Mouse (Mus musculus): ENCODE data around the gene Gm47985. TPM values are rescaled to one million over a fixed set of nuclear protein-coding genes. Genes with fewer than 3 reads are reported as not detected.
"Not testable (repeated sequence)": the region's sequence is repeated elsewhere in the genome, so short reads cannot be mapped to it uniquely, and the experiment has no call there.

The Gm47985 gene
- polyA plus RNA-seq, 1 experiment from 2014 or later, result 0.23 TPM

GRCm38 (mm10) chr1:151157963-151158856, 24.1 kb upstream of the Gm47985 start:
- Histone ChIP-seq H3K27ac (replicated peaks) (no peak overlapping the region), H3K27me3 (ENCODE audit: low read depth, poor library complexity, severe bottlenecking) (no peaks in the 10 kb centered on the region), H3K9me3 (replicated peaks) (no peaks in the 10 kb centered on the region), H3K4me1 (0 out of 2 replicates have a peak, but pooled peaks cover 3% of the 10 kb centered on the region), H3K36me3 (no peaks in the 10 kb centered on the region), H3K4me3 (no peak overlapping the region)
- no peak for DNase-seq (ENCODE audit: low spot score)
- 76% methylated on average over 9 of the region's 9 CpGs for whole genome bisulfite sequencing

DNA sequence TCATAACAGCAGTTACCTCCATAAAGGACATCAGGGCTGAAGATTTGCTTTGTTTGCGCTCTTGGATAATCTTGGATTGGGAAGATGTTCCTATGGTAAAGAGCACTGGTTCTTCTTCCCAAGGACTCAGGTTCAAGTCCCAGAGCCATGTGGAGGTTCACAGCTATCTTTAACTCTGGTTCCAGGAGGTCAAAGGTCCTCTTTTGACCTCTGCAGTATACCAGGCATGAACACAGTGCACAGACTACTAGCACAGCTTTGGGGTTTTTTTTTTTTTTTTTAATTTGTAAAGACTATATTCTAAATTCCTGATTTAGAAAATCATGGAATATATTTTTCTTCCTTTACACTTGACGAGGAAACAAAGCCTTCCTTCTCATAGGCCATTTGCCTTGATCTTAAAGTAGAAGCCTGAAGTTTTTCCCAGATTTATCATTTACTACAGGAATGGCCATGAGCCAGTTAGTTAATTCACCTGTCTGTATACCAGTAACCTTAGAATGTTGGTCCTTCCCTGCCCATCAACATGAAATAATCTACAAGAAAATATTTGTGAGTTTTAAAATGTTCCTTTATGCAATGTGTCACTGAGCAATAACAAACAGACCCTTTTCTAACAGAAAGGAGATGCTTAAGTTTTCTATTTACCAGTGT, 23.4 kb upstream of the Gm47985 start:
- Histone ChIP-seq H3K4me1 (0 out of 2 replicates have a peak, but pooled peaks cover 3% of the 10 kb centered on the region), H3K27ac (replicated peaks) (no peak overlapping the region), H3K9me3 (replicated peaks) (no peaks in the 10 kb centered on the region), H3K36me3 (no peaks in the 10 kb centered on the region), H3K4me3 (no peak overlapping the region), H3K27me3 (ENCODE audit: low read depth, poor library complexity, severe bottlenecking) (no peaks in the 10 kb centered on the region)
- 87% methylated on average over 2 of the region's 2 CpGs for WGBS
- no peak for DNase-seq (ENCODE audit: low spot score)

DNA sequence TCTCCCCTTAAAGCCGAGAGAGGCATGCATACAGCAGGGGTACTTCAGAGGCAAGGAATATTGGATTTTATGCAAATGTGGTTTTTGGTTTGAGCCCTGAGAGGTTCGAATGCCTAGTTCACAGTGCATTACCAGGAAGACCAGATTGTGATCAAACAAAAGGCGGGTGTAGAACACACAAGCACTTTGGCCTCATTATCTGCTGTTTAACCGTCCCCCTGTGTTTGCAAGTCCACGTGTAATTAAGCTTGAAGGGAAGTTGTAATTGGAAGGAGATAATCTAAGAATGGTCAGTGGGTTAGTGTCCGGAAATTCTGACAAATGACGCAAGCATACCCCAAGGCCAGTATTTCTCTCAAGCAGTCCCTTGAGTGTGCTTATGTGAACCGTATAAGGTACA, 16.3 kb upstream of the Gm47985 start:
- H3K36me3 ChIP-seq, result no peaks in the 10 kb centered on the region
- H3K4me3 ChIP-seq, result no peak overlapping the region
- 59% methylated on average over 8 of the region's 8 CpGs for WGBS
- H3K4me1 ChIP-seq, result peaks cover 23% of the 10 kb centered on the region
- no peaks in the 10 kb centered on the region for H3K9me3 ChIP-seq (replicated peaks)
- peaks cover 4% of the 10 kb centered on the region; the same call in 1 of the 2 replicates for H3K27me3 ChIP-seq (ENCODE audit: low read depth, poor library complexity, severe bottlenecking)
- no peak for DNase-seq (ENCODE audit: low spot score)
- H3K27ac ChIP-seq (replicated peaks), result no peak overlapping the region

DNA sequence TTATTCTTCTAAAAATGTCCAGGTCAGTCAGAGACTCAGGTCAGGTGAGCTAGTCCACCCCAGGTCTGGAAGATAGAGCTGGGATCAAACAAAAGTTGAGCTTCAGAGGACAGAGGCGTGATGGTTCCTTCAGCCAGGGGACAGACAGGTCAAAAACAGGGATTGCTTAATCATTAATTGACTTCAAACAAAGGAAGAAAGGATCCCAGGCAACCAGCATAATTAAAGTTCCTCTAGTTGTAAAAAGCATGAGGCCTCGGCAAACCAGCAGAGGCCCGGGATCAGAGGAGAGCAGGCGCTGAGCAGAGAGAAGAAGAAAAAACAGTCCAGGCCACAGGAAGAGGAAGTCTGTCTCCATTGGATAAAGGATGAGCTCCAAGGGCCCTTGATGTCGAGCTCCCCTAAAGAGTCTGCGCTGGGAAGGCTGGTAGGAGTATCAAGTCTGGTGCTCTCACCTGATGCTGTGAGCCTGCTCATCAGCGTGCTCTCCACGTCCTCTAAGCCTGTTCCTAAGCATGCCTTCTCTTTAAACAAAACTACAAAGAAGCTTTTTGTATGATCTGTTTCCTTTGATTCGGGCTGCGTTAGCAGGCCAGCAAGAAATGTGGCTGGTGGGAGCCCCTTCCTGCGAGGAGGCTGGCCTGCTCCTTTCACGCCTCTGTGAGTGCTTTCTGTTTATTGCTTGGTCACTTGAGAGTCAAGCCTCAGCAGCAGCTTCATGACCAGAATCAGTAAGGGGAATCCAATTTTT, 14.9 kb upstream of the Gm47985 start:
- Histone ChIP-seq H3K4me1 (peaks cover 25% of the 10 kb centered on the region), H3K27ac (replicated peaks) (peak overlapping the region; percentile 76), H3K9me3 (replicated peaks) (no peaks in the 10 kb centered on the region), H3K36me3 (no peaks in the 10 kb centered on the region), H3K27me3 (ENCODE audit: low read depth, poor library complexity, severe bottlenecking) (peaks cover 4% of the 10 kb centered on the region; the same call in 1 of the 2 replicates), H3K4me3 (no peak overlapping the region)
- DNase-seq (ENCODE audit: low spot score), result peak; percentile 26
- WGBS, result 29% methylated on average over 12 of the region's 12 CpGs

DNA sequence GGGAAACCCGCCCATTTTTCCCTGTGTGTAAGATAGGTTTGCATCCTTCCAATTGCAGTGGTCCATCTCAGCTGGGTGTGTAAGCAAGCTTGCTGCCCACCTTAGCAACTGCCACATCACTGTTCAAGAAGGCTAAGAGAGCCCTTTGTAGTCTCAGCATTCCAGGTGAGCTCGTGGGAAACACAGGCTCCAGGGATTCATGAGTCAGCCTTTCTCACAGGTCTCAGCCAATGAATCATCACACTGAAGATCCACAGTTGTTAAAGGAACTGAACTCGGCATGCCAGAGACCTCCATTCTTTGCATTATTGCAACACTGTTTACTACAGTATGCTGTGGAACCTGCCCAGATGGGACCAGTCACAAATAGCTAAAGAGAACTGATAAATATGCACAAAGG, 13.7 kb upstream of the Gm47985 start:
- Histone ChIP-seq H3K27me3 (ENCODE audit: low read depth, poor library complexity, severe bottlenecking) (peaks cover 4% of the 10 kb centered on the region; the same call in 1 of the 2 replicates), H3K4me1 (peaks cover 25% of the 10 kb centered on the region), H3K9me3 (replicated peaks) (no peaks in the 10 kb centered on the region), H3K27ac (replicated peaks) (no peak overlapping the region), H3K36me3 (no peaks in the 10 kb centered on the region), H3K4me3 (no peak overlapping the region)
- 87% methylated on average over 3 of the region's 3 CpGs for WGBS
- DNase-seq (ENCODE audit: low spot score), result no peak

DNA sequence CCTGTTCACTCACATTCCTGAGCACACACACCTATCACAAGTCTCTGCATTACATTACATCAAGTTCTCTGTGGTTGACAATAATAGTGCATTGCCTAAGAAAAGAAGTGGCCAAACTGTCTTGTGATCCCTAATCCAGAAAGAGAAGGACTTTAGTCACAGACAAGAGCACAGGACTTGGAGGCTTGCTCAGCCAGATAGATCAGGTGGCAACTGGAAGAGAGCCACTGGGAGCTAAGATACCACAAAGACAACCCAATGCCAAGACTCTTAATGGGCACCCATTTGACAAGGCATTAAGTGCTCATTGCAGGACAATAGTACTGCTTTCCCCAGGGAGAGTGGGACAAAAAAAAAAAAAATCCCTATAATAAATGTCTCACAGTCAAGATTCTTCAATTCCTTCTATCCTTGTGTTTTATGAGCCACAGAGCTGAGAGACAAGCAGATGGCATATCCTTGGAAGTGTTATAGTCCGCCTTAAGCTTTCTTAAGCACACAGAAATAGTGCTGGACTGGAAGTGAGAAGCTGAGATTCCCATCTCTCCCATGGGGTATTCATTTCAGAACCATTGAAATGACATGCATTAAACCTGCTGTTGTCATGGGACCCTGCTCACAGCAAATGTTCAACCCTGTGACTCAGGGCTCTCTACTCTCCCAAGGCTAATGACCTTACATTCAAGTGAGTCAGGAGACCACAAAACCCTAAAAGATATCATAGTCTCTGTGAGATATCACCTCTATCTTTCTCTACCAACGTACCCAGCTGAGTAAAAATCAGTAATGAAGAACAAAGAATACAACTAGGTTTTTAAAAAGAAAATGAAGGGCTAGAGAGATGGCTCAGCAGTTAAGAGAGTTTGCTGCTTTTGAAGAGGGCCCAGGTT, 10.5 kb upstream of the Gm47985 start:
- Histone ChIP-seq H3K27ac (replicated peaks) (no peak overlapping the region), H3K4me3 (no peak overlapping the region), H3K4me1 (peaks cover 23% of the 10 kb centered on the region), H3K9me3 (replicated peaks) (no peaks in the 10 kb centered on the region), H3K27me3 (ENCODE audit: low read depth, poor library complexity, severe bottlenecking) (peaks cover 12% of the 10 kb centered on the region; the same call in 1 of the 2 replicates), H3K36me3 (no peaks in the 10 kb centered on the region)
- whole genome bisulfite sequencing, result 81% methylated on average over 2 of the region's 2 CpGs
- DNase-seq (ENCODE audit: low spot score), result no peak

- H3K4me1 ChIP-seq, result peaks cover 31% of the 10 kb centered on the region
- peak; percentile 57 for DNase-seq (ENCODE audit: low spot score)
Measured at GRCm38 (mm10) chr1:151177030-151177936, 5.1 kb upstream of the Gm47985 start.

GRCm38 (mm10) chr1:151177937-151178271, 4.4 kb upstream of the Gm47985 start:
- Histone ChIP-seq H3K27ac (replicated peaks) (peak overlapping the region; percentile 71), H3K4me3 (peak overlapping the region; percentile 44), H3K27me3 (ENCODE audit: low read depth, poor library complexity, severe bottlenecking) (peaks cover 8% of the 10 kb centered on the region; the same call in 1 of the 2 replicates), H3K4me1 (peaks cover 31% of the 10 kb centered on the region), H3K9me3 (replicated peaks) (no peaks in the 10 kb centered on the region), H3K36me3 (no peaks in the 10 kb centered on the region)
- WGBS, result 11% methylated on average over 4 of the region's 4 CpGs
- no peak for DNase-seq (ENCODE audit: low spot score)

More at GRCm38 (mm10) chr1:151177030-151177936, 5.1 kb upstream of the Gm47985 start:
- peaks cover 8% of the 10 kb centered on the region; the same call in 1 of the 2 replicates for H3K27me3 ChIP-seq (ENCODE audit: low read depth, poor library complexity, severe bottlenecking)
- no peaks in the 10 kb centered on the region for H3K36me3 ChIP-seq
- no peaks in the 10 kb centered on the region for H3K9me3 ChIP-seq (replicated peaks)
- 6% methylated on average over 10 of the region's 10 CpGs for WGBS
- H3K4me3 ChIP-seq, result peak overlapping the region; percentile 44
- peak overlapping the region; percentile 71 for H3K27ac ChIP-seq (replicated peaks)

- H3K27ac ChIP-seq (replicated peaks), result peak overlapping the region; percentile 71
- H3K4me1 ChIP-seq, result peaks cover 31% of the 10 kb centered on the region
- H3K4me3 ChIP-seq, result no peak overlapping the region
- H3K9me3 ChIP-seq (replicated peaks), result no peaks in the 10 kb centered on the region
- H3K36me3 ChIP-seq, result no peaks in the 10 kb centered on the region
- DNase-seq (ENCODE audit: low spot score), result peak; percentile 61
- WGBS, result 19% methylated on average over 2 of the region's 2 CpGs
- peaks cover 8% of the 10 kb centered on the region; the same call in 1 of the 2 replicates for H3K27me3 ChIP-seq (ENCODE audit: low read depth, poor library complexity, severe bottlenecking)
Measured at GRCm38 (mm10) chr1:151178505-151179083, 3.7 kb upstream of the Gm47985 start.

- Histone ChIP-seq H3K4me3 (no peak overlapping the region), H3K9me3 (replicated peaks) (no peaks in the 10 kb centered on the region), H3K36me3 (no peaks in the 10 kb centered on the region), H3K27ac (replicated peaks) (no peak overlapping the region), H3K27me3 (ENCODE audit: low read depth, poor library complexity, severe bottlenecking) (peaks cover 8% of the 10 kb centered on the region; the same call in 1 of the 2 replicates), H3K4me1 (peaks cover 31% of the 10 kb centered on the region)
- DNase-seq (ENCODE audit: low spot score), result no peak
- WGBS, result 74% methylated on average over 2 of the region's 2 CpGs
Measured at GRCm38 (mm10) chr1:151180167-151180566, 2.2 kb upstream of the Gm47985 start.

GRCm38 (mm10) chr1:151186186-151186585, 3.8 kb downstream of the Gm47985 start:
- WGBS, result 81% methylated on average over 3 of the region's 3 CpGs
- H3K36me3 ChIP-seq; H3K4me3 ChIP-seq; DNase-seq (ENCODE audit: low spot score); H3K4me1 ChIP-seq; H3K27ac ChIP-seq (replicated peaks); H3K27me3 ChIP-seq (ENCODE audit: low read depth, poor library complexity, severe bottlenecking); H3K9me3 ChIP-seq (replicated peaks): not testable (repeated sequence)
